Mouse (Mus musculus): Measurements from ENCODE around the gene L3mbtl3.

DNA sequence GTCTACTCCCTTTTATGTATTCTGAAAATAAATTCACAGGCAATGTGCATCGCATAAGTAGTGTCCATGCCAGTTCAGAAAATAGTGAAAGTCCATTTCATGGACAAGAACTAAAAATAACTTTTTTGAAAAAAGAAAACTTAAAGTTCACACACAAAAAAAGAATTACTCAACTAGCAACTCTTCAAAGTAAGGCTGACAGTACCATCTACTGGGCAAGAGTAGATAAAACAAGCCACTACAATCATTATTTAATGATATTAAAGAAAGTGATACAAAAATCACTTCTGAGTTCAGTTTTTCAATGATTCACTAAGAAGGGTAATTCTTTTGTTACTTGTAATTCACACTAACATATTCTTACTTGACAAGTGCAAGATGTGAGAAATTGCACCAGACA lies 29.9 kb downstream of the L3mbtl3 start:
- TF ChIP-seq HCFC1 (IDR thresholded peaks at IDR 0.05; ENCODE audit: low read depth, low read length) (no peak), NRF1 (IDR thresholded peaks at IDR 0.05; ENCODE audit: insufficient read depth, low read depth, low read length, poor library complexity, severe bottlenecking) (no peak), POLR2A (IDR thresholded peaks at IDR 0.05; ENCODE audit: control insufficient read depth in 1 of 2, insufficient read depth in 1 of 2, low read depth in 1 of 2, low read length in 2 of 2, poor library complexity in 1 of 2) (no peak), SMC3 (IDR thresholded peaks at IDR 0.05; ENCODE audit: low read depth, low read length) (no peak), USF1 (IDR thresholded peaks at IDR 0.05; ENCODE audit: low read depth, low read length) (no peak), EP300 (IDR thresholded peaks at IDR 0.05; ENCODE audit: low read depth in 1 of 2, low read length in 2 of 2) (no peak), POLR2AphosphoS2 (IDR thresholded peaks at IDR 0.05; ENCODE audit: low read length) (no peak), MAX (IDR thresholded peaks at IDR 0.05; ENCODE audit: low read length) (no peak), CTCF (IDR thresholded peaks at IDR 0.05 in 2 of 3, conservative IDR thresholded peaks at IDR 0.05 in 1 of 3; ENCODE audit: control insufficient read depth in 1 of 3, insufficient read depth in 1 of 3, low read depth in 2 of 3, low read length in 3 of 3, poor library complexity in 1 of 3, severe bottlenecking in 1 of 3) (no peak; a peak in 1 of 6 replicates), ELF1 (IDR thresholded peaks at IDR 0.05; ENCODE audit: low read depth, low read length) (no peak), CHD1 (IDR thresholded peaks at IDR 0.05; ENCODE audit: low read depth, low read length) (no peak)

All from MEL (cell line).